Comparison of ENCODE assay signal across 24 mouse cellular contexts in genomic region chr13:80418480-80419183, GRCm38 (mm10).
A peak's percentile ranks its signal among the peaks of the same experiment; 100 is the strongest.
DNase-seq lines count a peak whose midpoint lies in the region; ATAC-seq and TF ChIP-seq lines count a peak whose summit lies in the region.
"Had no signal": no experiment of that assay in that cellular context is flagged by ENCODE, and none has a peak within 500 bp of the region (broad histone marks: within the 10 kb centered on the region; RNA-seq: fewer than 3 reads in every experiment).

No protein-coding gene starts in this region.

- 60% methylated on average over 3 of the region's 3 CpGs for WGBS in forebrain, embryonic 14.5 days
- 78% methylated on average over 3 of the region's 3 CpGs for whole genome bisulfite sequencing in forebrain, embryonic 12.5 days
- 60% methylated on average over 3 of the region's 3 CpGs for WGBS in midbrain, postnatal 0 days
- 82% methylated on average over 3 of the region's 3 CpGs for WGBS in midbrain, embryonic 11.5 days

- H3K4me3 ChIP-seq in forebrain, embryonic 14.5 days (ENCODE audit: low read depth, low read length), result no peak overlapping the region
- H3K4me3 ChIP-seq in forebrain, embryonic 12.5 days (replicated peaks), result no peak overlapping the region
- H3K4me3 ChIP-seq in midbrain, postnatal 0 days (ENCODE audit: low read depth, low read length), result no peak overlapping the region
- no peak overlapping the region for H3K4me3 ChIP-seq in midbrain, embryonic 11.5 days (ENCODE audit: low read depth, low read length)
- H3K4me3 ChIP-seq: hindbrain, embryonic 13.5 days; limb, embryonic 13.5 days; liver, embryonic 13.5 days; stomach, embryonic 15.5 days had no signal

- no peak for TF ChIP-seq CTCF in midbrain, postnatal 0 days (IDR thresholded peaks at IDR 0.05)

- peak; percentile 69 for ATAC-seq in forebrain, embryonic 14.5 days
- ATAC-seq in forebrain, embryonic 12.5 days (ENCODE audit: low FRiP score), result no peak
- no peak for ATAC-seq in midbrain, postnatal 0 days (ENCODE audit: low FRiP score)
- ATAC-seq in midbrain, embryonic 11.5 days (ENCODE audit: low FRiP score), result no peak
- ATAC-seq: activated CD4-positive, CD25-positive, alpha-beta regulatory T cell, adult 4 months had no signal

- no peak overlapping the region for H3K9ac ChIP-seq in forebrain, embryonic 14.5 days (ENCODE audit: low read length)
- H3K9ac ChIP-seq in forebrain, embryonic 12.5 days, result no peak overlapping the region
- no peak overlapping the region for H3K9ac ChIP-seq in midbrain, postnatal 0 days (replicated peaks; ENCODE audit: low read length, poor library complexity, severe bottlenecking)
- no peak overlapping the region for H3K9ac ChIP-seq in midbrain, embryonic 11.5 days (ENCODE audit: low read length)
- H3K9ac ChIP-seq: hindbrain, embryonic 13.5 days; limb, embryonic 13.5 days; liver, embryonic 13.5 days; lung, embryonic 14.5 days; stomach, embryonic 15.5 days had no signal

- no peak overlapping the region for H3K4me2 ChIP-seq in forebrain, embryonic 14.5 days (ENCODE audit: low read length)
- no peak overlapping the region for H3K4me2 ChIP-seq in forebrain, embryonic 12.5 days
- no peak overlapping the region for H3K4me2 ChIP-seq in midbrain, postnatal 0 days (ENCODE audit: low read depth, low read length, poor library complexity, severe bottlenecking)
- no peak overlapping the region for H3K4me2 ChIP-seq in midbrain, embryonic 11.5 days
- H3K4me2 ChIP-seq: heart, embryonic 11.5 days; hindbrain, embryonic 13.5 days; limb, embryonic 13.5 days; liver, embryonic 13.5 days; lung, embryonic 14.5 days; stomach, embryonic 15.5 days had no signal

- no peaks in the 10 kb centered on the region for H3K9me3 ChIP-seq in forebrain, embryonic 14.5 days (replicated peaks; ENCODE audit: control insufficient read depth, low read length)
- H3K9me3 ChIP-seq in forebrain, embryonic 12.5 days, result no peaks in the 10 kb centered on the region
- no peaks in the 10 kb centered on the region for H3K9me3 ChIP-seq in midbrain, postnatal 0 days (ENCODE audit: low read length)
- no peaks in the 10 kb centered on the region for H3K9me3 ChIP-seq in midbrain, embryonic 11.5 days (ENCODE audit: control insufficient read depth, low read length)
- H3K9me3 ChIP-seq: G1E; hindbrain, embryonic 13.5 days; limb, embryonic 13.5 days; liver, embryonic 13.5 days; stomach, embryonic 15.5 days had no signal

- peak; percentile 48 for DNase-seq in forebrain, embryonic 14.5 days (ENCODE audit: low spot score)
- peak; percentile 1 for DNase-seq in midbrain, postnatal 0 days (ENCODE audit: low spot score)
- DNase-seq in midbrain, embryonic 11.5 days (ENCODE audit: low spot score, missing footprints), result no peak
- DNase-seq in frontal cortex, postnatal 36 days (ENCODE audit: low spot score in 2 of 2), result peak; percentile 8 to 61
- peak; percentile 15 for DNase-seq in right cerebral cortex, postnatal 25 days
- DNase-seq in urinary bladder, postnatal 14 days (ENCODE audit: low spot score), result no peak
- no peak for DNase-seq in heart, postnatal 14 days
- DNase-seq: adrenal gland, postnatal 14 days; cerebellum, adult 18-20 months; cerebellum, postnatal 25 days; heart, postnatal 10 days; kidney, adult 9 months; kidney, postnatal 36 days; liver, embryonic 13.5 days; lung, embryonic 14.5 days; lung, postnatal 4 days; retina, postnatal 1 day had no signal

- no peaks in the 10 kb centered on the region for H3K4me1 ChIP-seq in forebrain, embryonic 14.5 days (ENCODE audit: control insufficient read depth, insufficient read depth, low read length)
- no peaks in the 10 kb centered on the region for H3K4me1 ChIP-seq in forebrain, embryonic 12.5 days
- H3K4me1 ChIP-seq in midbrain, postnatal 0 days (ENCODE audit: insufficient read depth, low read length), result no peaks in the 10 kb centered on the region
- no peaks in the 10 kb centered on the region for H3K4me1 ChIP-seq in midbrain, embryonic 11.5 days (ENCODE audit: control insufficient read depth, insufficient read depth, low read length)
- H3K4me1 ChIP-seq: hindbrain, embryonic 13.5 days; limb, embryonic 13.5 days; liver, embryonic 13.5 days; stomach, embryonic 15.5 days had no signal

- H3K27me3 ChIP-seq in forebrain, embryonic 14.5 days (replicated peaks; ENCODE audit: control insufficient read depth, insufficient read depth, low read length), result no peaks in the 10 kb centered on the region
- H3K27me3 ChIP-seq in forebrain, embryonic 12.5 days, result no peaks in the 10 kb centered on the region
- no peaks in the 10 kb centered on the region for H3K27me3 ChIP-seq in midbrain, postnatal 0 days (ENCODE audit: insufficient read depth, low read length)
- H3K27me3 ChIP-seq in midbrain, embryonic 11.5 days (ENCODE audit: control insufficient read depth, insufficient read depth, low read length), result no peaks in the 10 kb centered on the region
- H3K27me3 ChIP-seq: hindbrain, embryonic 13.5 days; limb, embryonic 13.5 days; liver, embryonic 13.5 days; stomach, embryonic 15.5 days had no signal

- intact Hi-C loops in heart, postnatal 14 days (cut with DNase I), result no loop called here

- H3K36me3 ChIP-seq in forebrain, embryonic 14.5 days (ENCODE audit: control insufficient read depth, insufficient read depth, low read length), result no peaks in the 10 kb centered on the region
- H3K36me3 ChIP-seq in forebrain, embryonic 12.5 days (replicated peaks), result no peaks in the 10 kb centered on the region
- no peaks in the 10 kb centered on the region for H3K36me3 ChIP-seq in midbrain, postnatal 0 days (ENCODE audit: insufficient read depth, low read length)
- no peaks in the 10 kb centered on the region for H3K36me3 ChIP-seq in midbrain, embryonic 11.5 days (ENCODE audit: control insufficient read depth, insufficient read depth, low read length)
- H3K36me3 ChIP-seq: G1E; hindbrain, embryonic 13.5 days; limb, embryonic 13.5 days; liver, embryonic 13.5 days; stomach, embryonic 15.5 days had no signal

- H3K27ac ChIP-seq in forebrain, embryonic 14.5 days (ENCODE audit: low read depth, low read length), result no peak overlapping the region
- no peak overlapping the region for H3K27ac ChIP-seq in forebrain, embryonic 12.5 days
- H3K27ac ChIP-seq in midbrain, postnatal 0 days (ENCODE audit: low read depth, low read length), result no peak overlapping the region
- H3K27ac ChIP-seq in midbrain, embryonic 11.5 days (ENCODE audit: low read depth, low read length), result no peak overlapping the region
- H3K27ac ChIP-seq: hindbrain, embryonic 13.5 days; limb, embryonic 13.5 days; liver, embryonic 13.5 days; stomach, embryonic 15.5 days had no signal

Comparison
In these comparisons a context has a peak if more than half of its experiments do, and no peak if none do; other contexts are left out.
1. DNase-seq: peak in forebrain, embryonic 14.5 days (single experiment), midbrain, postnatal 0 days (single experiment), frontal cortex, postnatal 36 days (2 of 2) and right cerebral cortex, postnatal 25 days (single experiment); none in midbrain, embryonic 11.5 days (single experiment), urinary bladder, postnatal 14 days (single experiment) and heart, postnatal 14 days (0 of 2).